Mouse (Mus musculus) spleen, adult 12 weeks (tissue): ENCODE results near the gene Ssb.
"Not testable (repeated sequence)": the region's sequence is repeated elsewhere in the genome, so short reads cannot be mapped to it uniquely, and the experiment has no call there.

Source experiments
- DNase-seq: peaks from one replicate; pipeline ENCODE4 v3.0.0; 2022; ENCODE audit warnings: low spot score

Ssb gene

GRCm38 (mm10) chr2:69862117-69862657 is 825 bp downstream of the Ssb start:
- DNase-seq: no peak

DNA sequence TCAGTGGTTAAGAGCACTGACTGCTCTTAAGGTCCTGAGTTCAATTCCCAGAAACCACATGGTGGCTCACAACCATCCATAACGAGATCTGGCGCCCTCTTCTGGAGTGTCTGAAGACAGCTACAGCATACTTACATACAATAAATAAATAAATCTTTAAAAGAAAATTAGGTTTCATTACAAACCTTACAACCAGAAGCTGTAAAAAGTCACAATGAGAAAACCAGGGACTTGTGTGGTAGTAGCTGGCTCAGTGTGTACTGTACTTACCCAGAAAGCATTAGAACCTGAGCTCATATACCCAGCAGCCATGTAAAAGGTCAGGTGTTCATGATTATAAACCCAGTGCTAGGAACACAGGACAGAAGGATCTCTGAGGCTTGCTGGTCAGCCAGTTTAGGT is 22.6 kb downstream of the Ssb start:
- DNase-seq: no peak

DNA sequence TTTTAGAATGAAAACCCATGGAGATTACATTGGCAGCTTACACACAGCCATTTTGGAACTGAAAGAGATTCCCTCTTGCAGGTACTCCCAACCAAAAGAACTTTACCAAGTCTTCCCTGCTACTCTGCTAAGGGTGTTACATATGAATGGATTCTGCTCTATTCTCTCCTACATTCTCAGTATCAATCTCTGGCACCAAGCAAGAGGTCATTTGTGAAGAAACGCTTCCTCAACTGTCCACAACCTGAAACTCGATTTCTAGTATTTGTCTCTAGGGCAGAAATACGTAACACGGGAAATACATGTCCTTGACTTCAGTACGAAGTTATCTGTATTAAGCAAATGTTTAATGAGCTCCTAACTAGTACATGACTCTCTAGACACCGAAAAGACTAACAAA is 23.2 kb downstream of the Ssb start:
- DNase-seq: no peak

- DNase-seq: peak; percentile 15
These were observed 23.7 kb downstream of the Ssb start for GRCm38 (mm10) chr2:69885050-69885449.

- peak; percentile 83 for DNase-seq
These were observed 24.3 kb downstream of the Ssb start, which contains the start of gene Mettl5 for GRCm38 (mm10) chr2:69885451-69886305. Mettl5 (minus strand) TSS chr2:69885615.

- DNase-seq: no peak
These were observed 27.6 kb downstream of the Ssb start for GRCm38 (mm10) chr2:69888957-69889356.

DNA sequence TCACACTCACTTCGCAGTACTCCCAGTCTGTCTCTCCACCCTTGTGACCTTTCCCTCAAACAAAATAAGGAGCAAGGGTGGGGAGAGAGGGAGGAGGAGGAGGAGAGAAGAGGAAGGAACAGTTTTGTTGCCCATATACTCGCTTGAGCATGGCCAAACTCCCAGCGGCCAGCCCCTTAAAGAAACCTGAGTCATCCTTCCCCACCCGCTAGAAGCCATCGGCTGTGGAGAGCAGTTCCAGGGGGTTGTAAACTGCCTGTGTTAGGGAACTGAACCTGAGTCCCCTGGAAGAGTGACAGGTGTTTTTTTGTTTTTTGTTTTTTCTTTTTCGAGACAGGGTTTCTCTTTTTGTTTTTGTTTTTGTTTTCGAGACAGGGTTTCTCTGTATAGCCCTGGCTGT is 29.5 kb downstream of the Ssb start:
- DNase-seq: no peak

GRCm38 (mm10) chr2:69893145-69893544 is 31.8 kb downstream of the Ssb start:
- DNase-seq: no peak

GRCm38 (mm10) chr2:69893891-69894290 is 32.5 kb downstream of the Ssb start:
- no peak for DNase-seq

DNA sequence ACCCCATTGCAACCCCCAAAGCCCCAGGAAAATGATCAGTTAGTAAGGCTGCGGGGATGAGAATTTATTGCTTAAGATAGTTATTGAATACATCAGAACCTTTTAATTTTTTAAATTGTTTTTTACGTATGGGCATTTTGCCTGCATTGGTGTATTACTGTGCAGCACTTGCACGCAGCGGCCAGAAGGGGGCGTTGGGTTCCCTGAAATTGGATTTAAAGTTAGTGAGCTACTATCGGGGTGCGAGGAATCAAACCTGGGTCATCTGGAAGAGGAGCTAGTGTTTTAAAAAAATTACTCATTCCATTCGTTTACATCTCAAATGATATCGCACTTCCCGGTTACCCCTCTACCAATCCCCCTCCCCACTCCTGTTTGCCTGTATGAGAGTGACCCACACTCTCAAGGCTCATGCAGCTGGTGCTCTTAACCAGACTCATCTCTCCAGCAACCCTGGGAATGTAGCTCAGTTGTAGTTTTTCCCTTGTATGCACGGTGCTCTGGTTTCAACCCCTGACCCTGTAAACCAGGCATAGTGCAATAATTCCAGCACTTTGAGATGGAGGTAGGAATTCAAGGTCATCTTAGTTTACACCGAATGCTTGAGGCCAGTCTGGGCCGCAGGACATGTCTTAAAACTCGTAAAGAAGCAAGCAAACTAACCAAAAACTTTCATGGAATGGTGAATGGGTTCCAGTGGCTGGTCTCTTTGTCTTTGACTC is 34.3 kb downstream of the Ssb start:
- peak; percentile 17 for DNase-seq

DNA sequence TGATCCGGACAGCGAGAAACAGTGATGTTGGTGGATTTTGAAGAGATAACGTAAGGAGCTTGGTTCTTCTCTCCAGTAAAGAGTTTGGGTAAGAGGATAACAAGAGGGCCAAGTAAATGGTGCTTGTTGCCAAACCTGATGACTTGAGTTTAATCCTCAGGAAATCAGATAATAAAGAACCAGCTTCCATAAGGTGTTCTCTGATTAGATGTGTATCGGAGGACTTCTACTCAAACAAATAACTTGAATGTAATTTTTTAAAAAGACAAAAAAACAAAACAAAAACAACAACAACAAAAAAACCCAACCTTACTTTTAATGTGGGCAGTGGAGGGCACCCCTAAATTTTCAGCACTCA is 34.8 kb downstream of the Ssb start:
- DNase-seq: no peak

DNA sequence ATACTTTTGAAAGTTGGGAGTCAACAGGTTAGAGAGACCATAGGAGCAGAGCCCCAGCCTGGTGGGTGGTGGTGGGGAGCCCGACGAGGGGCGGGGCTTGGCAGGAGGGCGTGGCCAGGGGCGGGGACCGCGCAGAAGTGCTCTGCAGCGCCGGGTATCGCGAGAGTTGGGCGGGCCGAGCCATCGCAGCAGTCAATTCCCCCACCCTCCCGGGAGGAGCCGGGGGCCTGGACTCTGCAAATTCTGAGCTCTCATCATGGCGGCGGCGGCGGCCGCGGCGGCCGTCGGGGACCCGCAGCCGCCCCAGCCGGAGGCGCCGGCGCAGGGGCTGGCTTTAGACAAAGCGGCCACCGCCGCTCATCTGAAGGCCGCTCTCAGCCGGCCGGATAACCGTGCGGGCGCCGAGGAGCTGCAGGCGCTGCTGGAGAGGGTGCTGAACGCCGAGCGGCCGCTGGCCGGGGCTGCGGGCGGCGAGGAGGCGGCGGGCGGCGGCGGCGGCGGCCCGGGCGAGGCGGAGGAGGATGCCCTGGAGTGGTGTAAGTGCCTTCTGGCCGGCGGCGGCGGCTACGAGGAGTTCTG is 35.8 kb downstream of the Ssb start, which contains the start of gene Ubr3:
TSS of gene Ubr3 (plus strand) at position 208 of the 579 bp plus-strand sequence.
- DNase-seq: peak; percentile 95

DNA sequence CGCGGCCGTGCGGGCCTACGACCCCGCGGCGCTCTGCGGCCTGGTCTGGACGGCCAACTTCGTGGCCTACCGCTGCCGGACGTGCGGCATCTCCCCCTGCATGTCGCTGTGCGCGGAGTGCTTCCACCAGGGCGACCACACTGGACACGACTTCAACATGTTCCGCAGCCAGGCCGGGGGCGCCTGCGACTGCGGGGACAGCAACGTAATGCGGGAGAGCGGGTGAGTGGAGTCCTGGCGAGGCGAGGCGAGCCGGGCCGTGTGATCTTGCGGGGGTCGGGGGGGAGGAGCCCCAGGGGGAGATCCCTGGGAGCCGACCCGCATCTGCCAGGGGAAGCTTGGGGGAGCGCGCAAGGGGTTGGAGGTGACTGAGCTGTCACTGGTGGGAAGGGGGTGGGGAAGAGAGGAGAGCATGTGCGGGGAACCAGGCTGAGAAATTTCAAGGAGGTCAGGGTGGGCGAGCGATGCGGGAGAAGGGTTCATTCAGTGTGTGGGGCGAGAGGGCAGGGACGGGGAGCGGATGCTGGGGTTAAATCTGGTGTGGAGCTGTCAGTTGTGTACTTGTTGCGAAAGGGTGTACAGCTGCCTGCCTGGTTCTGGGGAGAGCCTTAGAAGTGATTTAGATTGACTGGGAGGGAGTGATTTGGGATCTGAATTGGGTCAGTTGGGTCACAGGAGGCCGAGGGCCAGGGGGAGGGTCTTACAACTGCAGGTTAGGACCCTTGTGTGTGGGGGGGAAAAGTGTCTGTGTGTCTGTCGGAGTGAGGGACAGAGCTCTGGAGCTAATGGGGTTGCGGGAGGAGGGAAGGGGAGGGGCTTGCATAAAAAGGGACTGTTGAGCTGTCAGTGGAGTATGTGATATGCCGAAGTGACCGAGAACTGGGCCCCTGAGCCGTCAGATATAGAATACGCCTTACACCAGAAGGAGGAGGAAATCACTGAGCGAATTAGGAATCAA is 36.5 kb downstream of the Ssb start:
- peak; percentile 47 for DNase-seq

DNA sequence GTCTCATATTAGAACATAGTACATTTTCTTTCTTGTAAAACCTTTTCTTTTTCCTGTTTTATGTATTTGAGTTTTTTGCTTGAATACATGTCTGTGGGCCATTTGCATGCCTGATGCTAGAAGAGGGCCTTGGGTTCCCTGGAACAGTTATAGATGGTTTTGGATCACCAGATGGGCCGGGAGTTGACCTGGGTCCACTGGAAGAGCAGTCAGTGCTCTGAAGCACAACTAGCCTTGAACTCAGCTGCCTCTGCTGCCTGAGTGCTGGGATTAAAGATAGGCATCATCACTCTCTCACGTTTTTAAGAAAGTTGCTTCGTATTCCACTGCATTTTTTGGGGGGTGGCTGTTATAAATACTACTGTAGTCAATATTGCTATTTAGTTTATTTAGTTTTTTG is 42.2 kb downstream of the Ssb start:
- no peak for DNase-seq

DNA sequence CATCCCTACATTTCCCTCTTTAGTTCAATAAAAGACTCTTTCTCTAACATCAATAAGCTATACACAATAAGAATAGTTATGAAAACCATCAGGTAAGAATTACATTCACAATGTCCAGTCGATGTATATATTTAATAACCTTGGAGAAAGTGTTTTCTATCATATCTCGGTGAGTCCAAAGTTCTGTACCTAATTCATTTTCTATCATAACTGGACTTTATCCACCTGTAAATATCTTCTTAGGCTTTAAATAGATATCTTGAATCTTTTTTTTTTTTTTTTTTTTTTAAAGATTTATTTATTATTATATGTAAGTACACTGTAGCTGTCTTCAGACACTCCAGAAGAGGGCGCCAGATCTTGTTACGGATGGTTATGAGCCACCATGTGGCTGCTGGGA is 46.0 kb downstream of the Ssb start:
- DNase-seq: not testable (repeated sequence)

DNA sequence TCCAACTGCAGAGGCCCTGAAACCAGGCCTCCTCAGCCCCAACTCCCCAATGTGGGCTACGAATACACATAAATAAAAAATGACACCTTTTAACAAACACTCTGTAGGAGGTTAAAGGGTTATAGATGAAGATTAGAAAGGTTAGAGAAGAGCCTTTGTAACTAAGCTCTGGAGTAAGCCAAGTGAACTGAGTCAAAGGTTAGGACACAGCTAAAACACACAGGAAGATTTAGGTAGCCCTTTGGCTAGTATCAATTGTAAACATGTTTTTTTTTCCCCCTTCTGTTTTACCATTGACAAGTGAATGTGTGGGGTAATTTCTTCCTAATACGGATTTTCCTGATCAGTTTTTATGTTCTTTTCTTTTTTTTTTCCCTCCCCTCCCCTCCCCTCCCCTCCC is 51.4 kb downstream of the Ssb start:
- no peak for DNase-seq

- DNase-seq: no peak
These were observed 55.9 kb downstream of the Ssb start for GRCm38 (mm10) chr2:69917301-69917700.
